Mouse (Mus musculus) olfactory bulb, adult 2 months (tissue): ENCODE measurements at regions not wholly inside any gene's neighbourhood (a gene's known extent, or its start where the extent isn't known, plus 50 kb on each side); places are given as distances from the start of the nearest gene placed in this dataset.

ENCODE experiments used
- CTCF ChIP-seq: fragments of 200-500 bp; IDR thresholded peaks from 2 replicates; pipeline ENCODE4 v1.5.1; 2012; ENCODE audit warnings: low read depth, mild to moderate bottlenecking, low read length, moderate library complexity; ENCODE audit not compliant: insufficient read depth
- POLR2A ChIP-seq: fragments of 200-500 bp; IDR thresholded peaks from 2 replicates; pipeline ENCODE4 v1.6.1; 2012; ENCODE audit warnings: mild to moderate bottlenecking, low read depth, low read length, moderate library complexity; ENCODE audit not compliant: insufficient read depth

GRCm38 (mm10) chr10:119128035-119128434 is 111.8 kb downstream of the Cand1 start:
- TF ChIP-seq CTCF (no peak), POLR2A (no peak)
